Mouse (Mus musculus): ENCODE measurements around the gene Zfp46. TPM values are rescaled to one million over a fixed set of nuclear protein-coding genes. Genes with fewer than 3 reads are reported as not detected.

The Zfp46 gene
- polyA plus RNA-seq, 1 experiment from 2014 or later = 25.8 TPM

DNA sequence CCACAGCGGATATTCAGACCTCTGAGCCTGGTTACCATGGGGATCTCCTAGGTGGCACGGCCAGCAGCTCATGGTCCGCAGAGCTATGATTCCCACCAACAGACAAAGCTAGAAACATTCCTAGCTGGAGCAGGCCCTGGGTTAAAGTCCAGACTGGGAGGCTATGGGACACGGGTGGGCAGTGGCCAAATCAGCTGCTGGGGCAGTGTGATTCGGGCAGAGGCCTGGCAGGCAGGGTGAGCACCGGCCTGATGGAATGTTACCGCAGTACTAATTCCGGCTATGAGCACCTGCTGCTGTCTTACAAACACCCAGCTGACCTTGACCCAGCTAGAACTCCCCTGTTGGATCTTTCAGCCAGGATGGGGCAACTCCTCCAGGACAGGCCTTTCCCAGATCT is 13.8 kb upstream of the Zfp46 start:
- H3K9me3 ChIP-seq = peaks cover 7% of the 10 kb centered on the region; the same call in 1 of the 2 replicates
- 88% methylated on average over 8 of the region's 8 CpGs for WGBS

DNA sequence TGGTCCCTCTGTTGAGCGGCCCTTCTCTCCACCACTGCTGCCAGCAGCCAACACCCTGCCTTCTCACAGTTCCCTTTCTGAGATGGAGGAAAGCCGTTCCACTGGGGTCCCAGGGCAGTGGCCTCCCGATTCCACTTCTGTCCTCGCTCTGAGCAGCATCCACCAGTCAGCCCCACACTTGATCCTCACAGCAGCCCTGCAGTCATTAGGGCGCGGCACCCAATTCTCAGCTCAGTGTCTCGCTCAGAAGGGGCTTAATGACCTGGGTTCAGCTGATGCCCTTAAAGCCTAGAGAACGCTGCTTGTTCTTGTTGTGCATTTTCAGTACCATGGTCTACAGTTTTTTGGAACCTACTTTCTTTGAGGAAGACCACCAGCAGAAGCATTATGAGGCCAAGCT is 3.4 kb upstream of the Zfp46 start:
- no peak overlapping the region for H3K27ac ChIP-seq
- H3K4me2 ChIP-seq = no peak overlapping the region
- no peak overlapping the region for H3K4me3 ChIP-seq (replicated peaks)
- H3K9ac ChIP-seq = no peak overlapping the region
- peaks cover 30% of the 10 kb centered on the region for H3K4me1 ChIP-seq
- ATAC-seq (ENCODE audit: low FRiP score) = no peak
- H3K9me3 ChIP-seq = no peaks in the 10 kb centered on the region
- H3K27me3 ChIP-seq = no peaks in the 10 kb centered on the region
- H3K36me3 ChIP-seq (replicated peaks) = no peaks in the 10 kb centered on the region
- WGBS = 85% methylated on average over 8 of the region's 8 CpGs

More for the DNA sequence above, 13.8 kb upstream of the Zfp46 start:
- H3K36me3 ChIP-seq (replicated peaks) = no peaks in the 10 kb centered on the region
- no peak overlapping the region for H3K27ac ChIP-seq
- H3K27me3 ChIP-seq = no peaks in the 10 kb centered on the region
- no peak for ATAC-seq (ENCODE audit: low FRiP score)
- no peak overlapping the region for H3K9ac ChIP-seq
- no peak overlapping the region for H3K4me2 ChIP-seq
- H3K4me3 ChIP-seq (replicated peaks) = no peak overlapping the region
- no peaks in the 10 kb centered on the region for H3K4me1 ChIP-seq

GRCm38 (mm10) chr4:136281611-136282010 is 2.9 kb upstream of the Zfp46 start:
- H3K9ac ChIP-seq = no peak overlapping the region
- H3K27ac ChIP-seq = no peak overlapping the region
- no peaks in the 10 kb centered on the region for H3K36me3 ChIP-seq (replicated peaks)
- H3K4me2 ChIP-seq = no peak overlapping the region
- H3K27me3 ChIP-seq = no peaks in the 10 kb centered on the region
- WGBS = 64% methylated on average over 9 of the region's 9 CpGs
- peaks cover 35% of the 10 kb centered on the region for H3K4me1 ChIP-seq
- no peaks in the 10 kb centered on the region for H3K9me3 ChIP-seq
- no peak overlapping the region for H3K4me3 ChIP-seq (replicated peaks)
- no peak for ATAC-seq (ENCODE audit: low FRiP score)

DNA sequence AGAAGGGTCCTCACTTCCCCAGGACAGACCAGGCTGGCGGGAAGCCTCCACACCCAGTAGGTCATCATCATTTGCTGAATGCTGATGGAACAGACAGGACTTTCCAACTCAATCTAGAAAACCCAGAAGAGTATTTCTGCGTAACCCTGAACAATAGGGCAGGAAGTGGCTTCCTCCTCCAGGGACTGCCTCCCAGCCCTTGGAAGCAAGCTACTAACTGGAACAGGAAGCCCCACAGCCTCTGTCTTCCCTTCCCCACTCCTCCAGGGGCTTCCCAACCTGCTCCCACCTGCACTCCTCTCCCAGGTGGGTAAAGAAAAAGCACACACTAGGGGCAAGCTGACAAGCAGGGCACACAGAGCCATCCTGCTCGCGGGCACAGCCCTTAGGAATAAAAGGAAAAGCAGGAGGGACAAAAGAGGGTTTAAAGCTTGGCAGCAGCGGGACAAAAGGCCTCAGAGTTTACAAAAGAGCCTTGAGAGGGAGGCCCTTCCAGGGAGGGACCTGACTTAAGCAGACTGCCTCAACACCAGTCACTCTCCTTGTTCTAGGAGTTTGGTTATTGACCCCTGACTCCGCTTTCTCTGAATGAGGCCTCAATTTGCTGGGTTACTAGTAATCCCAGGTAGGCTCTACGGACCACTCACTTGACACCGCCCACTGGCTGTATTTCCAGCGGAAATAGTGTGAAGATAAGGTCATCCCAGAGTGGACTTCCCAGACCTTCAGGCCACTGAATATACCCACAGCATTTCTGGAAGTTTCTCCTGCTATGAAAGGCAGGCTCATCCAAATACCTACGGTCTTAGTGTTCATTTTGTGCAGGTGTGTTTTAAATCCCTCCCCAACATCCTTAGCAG is 1.6 kb upstream of the Zfp46 start:
- Histone ChIP-seq H3K27me3 (no peaks in the 10 kb centered on the region), H3K9me3 (no peaks in the 10 kb centered on the region), H3K9ac (peak overlapping the region; percentile 49), H3K4me3 (replicated peaks) (no peak overlapping the region), H3K27ac (peak overlapping the region; percentile 94), H3K36me3 (replicated peaks) (peaks cover 8% of the 10 kb centered on the region), H3K4me2 (peak overlapping the region; percentile 39), H3K4me1 (peaks cover 45% of the 10 kb centered on the region)
- ATAC-seq (ENCODE audit: low FRiP score) = no peak
- 6% methylated on average over 10 of the region's 10 CpGs for WGBS

DNA sequence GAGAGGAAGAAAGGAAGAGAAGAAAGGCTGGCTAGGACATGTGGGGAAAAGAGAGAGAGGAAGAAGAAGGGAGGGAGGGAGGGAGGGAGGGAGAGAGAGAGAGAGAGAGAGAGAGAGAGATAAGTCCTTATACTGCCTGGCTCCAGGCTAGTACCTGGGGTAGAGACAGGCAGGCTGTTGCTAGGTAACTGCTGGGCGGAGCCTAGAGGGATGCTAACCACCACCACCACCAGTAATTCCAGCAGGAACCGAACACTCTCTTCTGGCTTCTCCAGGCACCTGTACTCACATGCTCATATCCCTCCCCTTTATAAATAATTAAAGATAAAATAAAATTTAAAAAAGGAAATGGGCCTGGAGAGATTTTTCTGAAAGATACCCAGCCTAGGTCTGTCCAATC is 700 bp upstream of the Zfp46 start:
- Histone ChIP-seq H3K27me3 (peaks cover 5% of the 10 kb centered on the region), H3K27ac (peak overlapping the region; percentile 94), H3K4me1 (peaks cover 45% of the 10 kb centered on the region), H3K4me3 (replicated peaks) (no peak overlapping the region), H3K4me2 (peak overlapping the region; percentile 87), H3K9ac (no peak overlapping the region), H3K9me3 (peaks cover 5% of the 10 kb centered on the region), H3K36me3 (replicated peaks) (peaks cover 17% of the 10 kb centered on the region)
- no peak for ATAC-seq (ENCODE audit: low FRiP score)
- WGBS = 6% methylated on average over 2 of the region's 2 CpGs

DNA sequence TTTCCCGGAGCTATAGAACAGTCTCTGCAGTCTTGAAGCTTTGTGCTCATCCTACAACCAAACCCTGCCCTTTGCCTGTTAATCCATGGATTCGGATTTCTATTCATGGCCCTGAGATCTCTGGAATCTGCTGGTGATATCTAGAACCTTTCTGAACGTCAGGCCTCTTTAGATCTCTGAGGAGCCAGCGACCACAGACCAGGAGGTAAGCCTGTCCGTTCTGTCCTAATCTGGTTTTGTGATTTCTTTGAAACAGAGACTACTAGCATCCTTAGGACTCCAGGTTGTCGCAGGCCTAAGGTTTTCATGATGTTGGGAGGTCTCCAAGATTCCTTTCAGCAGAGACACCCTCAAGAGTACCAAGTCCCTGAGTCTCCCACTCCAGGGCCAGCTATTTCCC is 408 bp downstream of the Zfp46 start:
- 22% methylated on average over 6 of the region's 6 CpGs for WGBS
- peak overlapping the region; percentile 94 for H3K27ac ChIP-seq
- H3K4me1 ChIP-seq = peaks cover 51% of the 10 kb centered on the region
- peaks cover 16% of the 10 kb centered on the region for H3K27me3 ChIP-seq
- H3K36me3 ChIP-seq (replicated peaks) = peaks cover 28% of the 10 kb centered on the region
- peak overlapping the region; percentile 56; the same call in 1 of the 2 replicates for H3K9ac ChIP-seq
- no peak; the same call in none of the 2 replicates for ATAC-seq (ENCODE audit: low FRiP score)
- peaks cover 7% of the 10 kb centered on the region for H3K9me3 ChIP-seq
- H3K4me2 ChIP-seq = peak overlapping the region; percentile 87
- peak overlapping the region; percentile 69 for H3K4me3 ChIP-seq (replicated peaks)

DNA sequence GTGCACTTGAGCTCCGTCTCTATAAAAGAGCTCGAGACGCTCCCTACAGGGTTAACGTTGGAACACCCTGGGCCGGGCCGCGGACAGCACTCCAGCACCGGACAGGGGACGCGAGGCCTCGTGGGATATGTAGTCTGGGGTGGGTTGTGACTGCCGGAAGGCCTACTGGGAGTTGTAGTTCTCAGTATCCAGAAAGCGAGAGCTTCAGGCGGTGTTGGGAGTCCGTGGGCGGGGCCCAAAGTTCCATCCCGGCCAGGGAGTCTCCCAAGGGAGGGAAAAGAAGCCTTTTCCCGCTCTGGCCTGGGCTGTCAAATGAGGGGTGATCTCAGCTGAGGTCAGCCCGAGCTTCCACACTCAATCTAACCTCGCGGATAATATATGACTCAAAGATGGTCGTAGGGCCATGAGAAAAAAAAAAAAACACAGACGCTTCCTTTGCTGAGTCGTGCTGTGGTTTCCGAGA is 896 bp downstream of the Zfp46 start:
- H3K9ac ChIP-seq = peak overlapping the region; percentile 70; the same call in 1 of the 2 replicates
- H3K4me3 ChIP-seq (replicated peaks) = peak overlapping the region; percentile 69
- WGBS = under 1% methylated on average over 25 of the region's 25 CpGs
- ATAC-seq (ENCODE audit: low FRiP score) = peak; percentile 94
- H3K4me1 ChIP-seq = peaks cover 55% of the 10 kb centered on the region
- peak overlapping the region; percentile 87 for H3K4me2 ChIP-seq
- H3K27me3 ChIP-seq = peaks cover 21% of the 10 kb centered on the region
- H3K27ac ChIP-seq = peak overlapping the region; percentile 94
- peaks cover 7% of the 10 kb centered on the region for H3K9me3 ChIP-seq
- peaks cover 33% of the 10 kb centered on the region for H3K36me3 ChIP-seq (replicated peaks)

DNA sequence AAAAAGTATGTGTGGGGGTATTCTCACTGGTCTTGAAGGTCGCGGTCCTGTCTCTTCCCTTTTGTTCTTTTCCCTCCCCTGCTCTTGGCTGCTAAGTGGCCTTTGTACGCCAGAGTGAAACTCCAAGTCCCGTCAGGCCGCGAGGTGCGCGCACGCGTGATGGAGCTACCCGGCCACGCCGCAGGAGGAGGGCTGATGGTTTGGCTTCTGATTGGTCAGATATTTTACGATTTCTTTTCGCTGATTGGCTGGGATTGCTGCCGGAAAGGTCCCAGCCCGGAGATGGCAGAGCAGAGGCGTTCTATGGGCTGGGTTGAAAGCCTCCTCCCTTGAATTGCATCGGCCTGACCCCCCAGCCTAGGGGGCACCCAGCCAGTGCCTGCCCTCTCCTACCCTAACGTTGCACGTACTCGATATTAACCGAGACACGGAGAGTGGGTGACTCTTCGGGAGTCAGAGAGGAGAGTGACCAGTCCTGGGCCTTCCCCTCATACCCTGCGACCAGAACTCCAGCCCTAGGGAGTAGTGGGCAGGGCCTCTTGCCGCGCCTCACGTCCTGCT is 1.4 kb downstream of the Zfp46 start:
- peak overlapping the region; percentile 94 for H3K27ac ChIP-seq
- under 1% methylated on average over 29 of the region's 29 CpGs for WGBS
- peaks cover 26% of the 10 kb centered on the region for H3K27me3 ChIP-seq
- H3K9me3 ChIP-seq = peaks cover 7% of the 10 kb centered on the region
- peaks cover 61% of the 10 kb centered on the region for H3K4me1 ChIP-seq
- H3K36me3 ChIP-seq (replicated peaks) = peaks cover 38% of the 10 kb centered on the region
- ATAC-seq (ENCODE audit: low FRiP score) = peak; percentile 84
- peak overlapping the region; percentile 69 for H3K4me3 ChIP-seq (replicated peaks)
- H3K4me2 ChIP-seq = peak overlapping the region; percentile 87
- H3K9ac ChIP-seq = peak overlapping the region; percentile 70

DNA sequence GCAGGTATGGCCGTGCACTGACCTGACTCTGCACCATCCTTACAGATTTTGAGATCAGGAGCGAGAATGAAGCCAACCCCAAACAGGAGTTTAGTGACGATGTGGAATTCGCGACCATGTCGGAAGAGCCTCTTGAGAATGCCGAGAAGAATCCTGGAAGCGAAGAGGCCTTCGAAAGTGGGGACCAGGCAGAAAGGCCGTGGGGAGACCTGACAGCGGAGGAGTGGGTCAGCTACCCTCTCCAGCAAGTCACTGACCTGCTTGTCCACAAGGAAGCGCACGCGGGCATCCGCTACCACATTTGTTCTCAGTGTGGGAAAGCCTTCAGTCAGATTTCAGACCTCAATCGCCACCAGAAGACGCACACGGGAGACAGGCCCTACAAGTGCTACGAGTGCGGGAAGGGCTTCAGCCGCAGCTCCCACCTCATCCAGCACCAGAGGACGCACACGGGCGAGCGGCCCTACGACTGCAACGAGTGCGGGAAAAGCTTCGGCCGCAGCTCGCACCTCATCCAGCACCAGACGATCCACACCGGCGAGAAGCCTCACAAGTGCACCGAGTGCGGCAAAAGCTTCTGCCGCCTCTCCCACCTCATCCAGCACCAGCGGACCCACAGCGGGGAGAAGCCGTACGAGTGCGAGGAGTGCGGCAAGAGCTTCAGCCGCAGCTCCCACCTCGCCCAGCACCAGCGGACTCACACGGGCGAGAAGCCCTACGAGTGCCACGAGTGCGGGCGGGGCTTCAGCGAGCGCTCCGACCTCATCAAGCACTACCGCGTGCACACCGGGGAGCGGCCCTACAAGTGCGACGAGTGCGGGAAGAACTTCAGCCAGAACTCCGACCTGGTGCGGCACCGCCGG is 5.7 kb downstream of the Zfp46 start:
- Histone ChIP-seq H3K4me3 (replicated peaks) (peak overlapping the region; percentile 15; the same call in 1 of the 2 replicates), H3K9me3 (peaks cover 7% of the 10 kb centered on the region)
- 25% methylated on average over 66 of the region's 66 CpGs for WGBS

GRCm38 (mm10) chr4:136290781-136291595 is 6.5 kb downstream of the Zfp46 start:
- Histone ChIP-seq H3K4me1 (peaks cover 35% of the 10 kb centered on the region), H3K27me3 (peaks cover 26% of the 10 kb centered on the region), H3K27ac (no peak overlapping the region), H3K4me2 (peak overlapping the region; percentile 27), H3K36me3 (replicated peaks) (peaks cover 80% of the 10 kb centered on the region), H3K4me3 (replicated peaks) (peak overlapping the region; percentile 15; the same call in 1 of the 2 replicates), H3K9ac (peak overlapping the region; percentile 47), H3K9me3 (peaks cover 7% of the 10 kb centered on the region)
- WGBS = 32% methylated on average over 39 of the region's 39 CpGs
- ATAC-seq (ENCODE audit: low FRiP score) = no peak

More for the DNA sequence above, 5.7 kb downstream of the Zfp46 start:
- ATAC-seq (ENCODE audit: low FRiP score) = no peak
- H3K27me3 ChIP-seq = peaks cover 26% of the 10 kb centered on the region
- peak overlapping the region; percentile 27 for H3K4me2 ChIP-seq
- H3K4me1 ChIP-seq = peaks cover 35% of the 10 kb centered on the region
- H3K27ac ChIP-seq = no peak overlapping the region
- H3K9ac ChIP-seq = peak overlapping the region; percentile 47
- peaks cover 77% of the 10 kb centered on the region for H3K36me3 ChIP-seq (replicated peaks)

- H3K27ac ChIP-seq = no peak overlapping the region
- ATAC-seq (ENCODE audit: low FRiP score) = no peak
- peaks cover 80% of the 10 kb centered on the region for H3K36me3 ChIP-seq (replicated peaks)
- no peak overlapping the region for H3K4me2 ChIP-seq
- no peak overlapping the region for H3K4me3 ChIP-seq (replicated peaks)
- peaks cover 26% of the 10 kb centered on the region for H3K27me3 ChIP-seq
- WGBS = 84% methylated on average over 6 of the region's 6 CpGs
- H3K9me3 ChIP-seq = peaks cover 7% of the 10 kb centered on the region
- H3K4me1 ChIP-seq = peaks cover 29% of the 10 kb centered on the region
- no peak overlapping the region for H3K9ac ChIP-seq
Observed at GRCm38 (mm10) chr4:136291692-136292091, 7.2 kb downstream of the Zfp46 start.
